Mouse (Mus musculus): ENCODE measurements around the gene Ankrd11.

GRCm38 (mm10) chr8:122883671-122884070 is 158.4 kb downstream of the Ankrd11 start:
- no peak for TF ChIP-seq CTCF (IDR thresholded peaks at IDR 0.05; ENCODE audit: extremely low read depth, insufficient read depth, low read length)
- TF ChIP-seq POLR2A (IDR thresholded peaks at IDR 0.05; ENCODE audit: extremely low read depth, insufficient read depth, low read length) = no peak

Measured in cortical plate, adult 2 months (tissue).